Mouse (Mus musculus) ES-Bruce4 (cell line): ENCODE measurements at regions not wholly inside any gene's neighbourhood (a gene's known extent, or its start where the extent isn't known, plus 50 kb on each side); places are given as distances from the start of the nearest gene placed in this dataset.

Experiments used
- H3K27ac ChIP-seq: 2 replicates; pipeline ENCODE4 v1.5.1; 2012; ENCODE audit warnings: low read length, inconsistent platforms; ENCODE audit not compliant: insufficient read depth
- H3K27me3 ChIP-seq: 2 replicates; pipeline ENCODE4 v1.6.1; 2012; ENCODE audit warnings: mild to moderate bottlenecking, low read length, inconsistent platforms; ENCODE audit not compliant: control insufficient read depth, poor library complexity, insufficient read depth, severe bottlenecking
- H3K36me3 ChIP-seq: 2 replicates; pipeline ENCODE4 v1.6.1; 2012; ENCODE audit warnings: inconsistent platforms, mild to moderate bottlenecking, low read length, moderate library complexity; ENCODE audit not compliant: control insufficient read depth, poor library complexity, insufficient read depth, severe bottlenecking
- H3K4me1 ChIP-seq: one replicate; pipeline ENCODE4 v1.8.1; 2011; ENCODE audit warnings: low read length; ENCODE audit not compliant: control insufficient read depth, insufficient read depth
- H3K4me3 ChIP-seq: 2 replicates; pipeline ENCODE4 v1.5.1; 2011; ENCODE audit warnings: low read depth, mild to moderate bottlenecking, low read length
- H3K9ac ChIP-seq: 2 replicates; pipeline ENCODE4 v1.6.1; 2012; ENCODE audit warnings: low read depth, mild to moderate bottlenecking, inconsistent platforms; ENCODE audit not compliant: poor library complexity, severe bottlenecking
- H3K9me3 ChIP-seq: replicated peaks from 2 replicates; pipeline ENCODE4 v1.6.1; 2012; ENCODE audit warnings: mild to moderate bottlenecking, low read length, inconsistent platforms; ENCODE audit not compliant: control insufficient read depth, poor library complexity, insufficient read depth, severe bottlenecking
- CTCF ChIP-seq: IDR thresholded peaks from one replicate; pipeline ENCODE4 v1.8.1; 2011; ENCODE audit warnings: low read depth, low read length
- EP300 ChIP-seq: IDR thresholded peaks from 2 replicates; pipeline ENCODE4 v1.6.1; 2011; ENCODE audit warnings: low read depth, low read length; ENCODE audit not compliant: insufficient read depth
- POLR2A ChIP-seq: IDR thresholded peaks from one replicate; pipeline ENCODE4 v1.8.1; 2011; ENCODE audit warnings: low read length; ENCODE audit not compliant: insufficient read depth

- Histone ChIP-seq H3K27me3 (no peaks in the 10 kb centered on the region), H3K9me3 (no peaks in the 10 kb centered on the region), H3K9ac (no peak overlapping the region), H3K27ac (no peak overlapping the region), H3K4me3 (no peak overlapping the region), H3K4me1 (no peaks in the 10 kb centered on the region), H3K36me3 (no peaks in the 10 kb centered on the region)
- TF ChIP-seq CTCF (no peak), EP300 (no peak), POLR2A (no peak)
Observed at GRCm38 (mm10) chr9:33238846-33239245, 602.8 kb downstream of the Ets1 start.

GRCm38 (mm10) chr9:33240506-33240905 lies 604.5 kb downstream of the Ets1 start:
- TF ChIP-seq EP300 = no peak
- no peak for TF ChIP-seq POLR2A
- H3K9me3 ChIP-seq = no peaks in the 10 kb centered on the region
- no peaks in the 10 kb centered on the region for H3K36me3 ChIP-seq
- H3K4me3 ChIP-seq = no peak overlapping the region
- H3K27ac ChIP-seq = no peak overlapping the region
- H3K9ac ChIP-seq = no peak overlapping the region
- no peaks in the 10 kb centered on the region for H3K4me1 ChIP-seq
- H3K27me3 ChIP-seq = no peaks in the 10 kb centered on the region

GRCm38 (mm10) chr9:33240914-33241635 lies 605.1 kb downstream of the Ets1 start:
- Histone ChIP-seq H3K4me1 (no peaks in the 10 kb centered on the region), H3K9me3 (no peaks in the 10 kb centered on the region), H3K36me3 (no peaks in the 10 kb centered on the region), H3K27me3 (no peaks in the 10 kb centered on the region), H3K4me3 (no peak overlapping the region), H3K9ac (no peak overlapping the region), H3K27ac (no peak overlapping the region)
- no peak for TF ChIP-seq POLR2A
- no peak for TF ChIP-seq EP300
- TF ChIP-seq CTCF = no peak

DNA sequence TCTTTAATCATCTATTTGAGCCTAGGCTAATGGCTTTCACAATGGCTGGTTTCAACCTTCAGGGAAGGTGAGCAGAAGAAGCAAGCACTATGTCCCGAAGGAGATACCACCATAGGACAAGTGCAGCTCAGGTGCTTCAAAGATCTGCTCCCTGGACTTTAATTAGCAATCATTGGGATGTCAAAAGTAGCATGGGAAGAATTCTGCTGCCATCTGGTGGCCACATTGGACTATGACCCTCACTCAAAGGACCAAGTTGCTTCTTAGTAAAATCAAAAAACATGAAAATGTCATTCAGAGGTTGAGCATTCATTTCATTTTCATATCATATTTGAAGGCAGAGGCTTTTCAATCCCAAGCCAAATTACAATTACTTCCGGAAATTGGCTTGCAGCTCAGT lies 610.9 kb downstream of the Ets1 start:
- no peaks in the 10 kb centered on the region for H3K4me1 ChIP-seq
- H3K36me3 ChIP-seq = no peaks in the 10 kb centered on the region
- H3K4me3 ChIP-seq = no peak overlapping the region
- H3K27me3 ChIP-seq = no peaks in the 10 kb centered on the region
- H3K27ac ChIP-seq = no peak overlapping the region
- TF ChIP-seq POLR2A (no peak), EP300 (no peak), CTCF (peak; percentile 31)
- H3K9ac ChIP-seq = no peak overlapping the region
- no peaks in the 10 kb centered on the region for H3K9me3 ChIP-seq

DNA sequence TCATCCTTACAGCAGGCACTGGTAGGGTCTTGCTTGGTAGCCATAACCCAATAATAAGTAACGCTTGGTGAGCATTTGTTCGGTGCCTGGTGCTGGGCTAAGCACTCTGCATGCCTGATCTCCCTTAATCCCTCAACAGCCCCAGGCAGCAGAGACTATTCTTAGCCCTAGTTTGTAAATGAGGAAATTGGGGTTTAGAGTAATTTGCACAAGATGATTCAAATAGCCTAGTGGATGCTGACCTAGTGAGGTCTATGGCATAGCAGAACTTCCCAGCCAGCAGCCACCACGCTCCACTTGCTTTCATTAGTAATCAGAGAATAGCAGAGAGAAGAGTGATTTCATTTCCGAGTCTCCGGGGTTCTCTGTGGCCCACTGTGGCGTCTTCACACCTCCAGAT lies 622.2 kb downstream of the Ets1 start:
- TF ChIP-seq POLR2A = no peak
- no peak for TF ChIP-seq CTCF
- TF ChIP-seq EP300 = no peak
- H3K4me3 ChIP-seq = no peak overlapping the region

DNA sequence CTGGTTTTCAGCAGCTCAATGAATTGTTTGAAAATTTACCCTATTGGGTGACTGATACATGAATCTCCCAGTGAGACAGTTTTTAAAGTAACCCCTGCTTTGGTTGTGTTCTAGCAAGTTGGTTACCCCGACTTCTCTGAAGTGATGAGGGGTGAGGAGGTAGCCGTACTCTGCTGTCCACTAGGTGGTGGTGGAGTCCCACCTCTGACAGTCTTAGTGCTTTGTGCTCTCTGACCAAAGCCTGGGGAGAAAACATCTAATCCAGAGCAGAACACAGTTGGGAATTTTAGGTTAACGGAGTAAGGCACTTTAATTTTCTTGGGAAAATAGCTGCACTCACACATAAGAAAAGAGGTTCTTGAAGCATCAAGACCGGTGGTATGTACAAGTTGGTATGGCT lies 624.1 kb downstream of the Ets1 start:
- no peak overlapping the region for H3K4me3 ChIP-seq
- TF ChIP-seq CTCF (peak; percentile 64), POLR2A (no peak), EP300 (no peak)
- H3K36me3 ChIP-seq = no peaks in the 10 kb centered on the region
- no peak overlapping the region for H3K9ac ChIP-seq
- H3K27ac ChIP-seq = no peak overlapping the region
- no peaks in the 10 kb centered on the region for H3K9me3 ChIP-seq
- no peaks in the 10 kb centered on the region for H3K4me1 ChIP-seq
- H3K27me3 ChIP-seq = no peaks in the 10 kb centered on the region

More for the DNA sequence above, 622.2 kb downstream of the Ets1 start:
- H3K27ac ChIP-seq = no peak overlapping the region
- no peak overlapping the region for H3K9ac ChIP-seq
- no peaks in the 10 kb centered on the region for H3K4me1 ChIP-seq
- H3K36me3 ChIP-seq = no peaks in the 10 kb centered on the region
- no peaks in the 10 kb centered on the region for H3K9me3 ChIP-seq
- H3K27me3 ChIP-seq = no peaks in the 10 kb centered on the region
